Mouse (Mus musculus): Measurements from ENCODE around the gene Adamts9.

The Adamts9 gene

DNA sequence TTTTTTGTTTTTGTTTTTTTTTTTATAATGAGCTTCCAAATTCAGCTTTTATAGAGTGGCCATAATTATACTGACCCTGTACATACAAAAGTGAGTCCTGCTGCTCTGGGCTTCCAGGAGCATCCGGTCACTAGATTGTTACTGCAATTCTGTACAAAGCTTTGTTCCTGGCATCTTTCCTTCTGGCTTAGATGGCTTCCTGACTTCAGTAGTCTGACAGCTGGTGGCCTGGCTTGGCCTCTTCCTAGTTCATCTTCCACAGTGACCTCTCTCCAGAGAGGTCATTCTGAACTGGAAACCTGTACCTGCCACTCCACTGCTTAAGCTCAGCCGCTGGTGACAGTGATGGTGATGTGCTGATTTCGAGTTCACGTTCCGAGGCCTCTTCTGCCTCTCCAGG is 217.2 kb downstream of the Adamts9 start:
- no peak for DNase-seq (ENCODE audit: low read depth)

DNA sequence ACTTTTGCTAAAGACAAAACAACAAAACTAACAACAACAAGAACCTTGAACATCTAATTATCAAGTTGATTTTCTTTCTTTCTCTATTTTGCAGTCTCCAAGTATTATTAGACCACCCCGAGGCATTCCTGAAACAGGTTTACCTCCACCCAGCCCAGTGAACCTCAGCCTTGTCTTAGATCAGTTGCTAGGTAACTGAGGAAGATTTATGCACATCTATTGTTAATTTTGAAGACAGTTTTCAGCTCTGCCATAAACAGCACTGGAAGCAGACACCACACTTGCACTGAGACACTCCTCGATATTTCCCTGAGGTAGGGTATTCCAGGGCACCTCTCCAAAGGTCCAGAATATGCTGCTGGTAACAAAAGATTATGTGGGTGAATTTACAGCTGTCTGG is 218.9 kb downstream of the Adamts9 start:
- DNase-seq (ENCODE audit: low read depth) = no peak
